Mouse (Mus musculus) C2C12 (cell line): Measurements from ENCODE around the gene Gm20683. TPM values are rescaled to one million over a fixed set of nuclear protein-coding genes. Genes with fewer than 3 reads are reported as not detected.
A peak's percentile ranks its signal among the peaks of the same experiment; 100 is the strongest.

Experiments used
- H3K27me3 ChIP-seq: one replicate; pipeline ENCODE4 v1.6.1; 2011; ENCODE audit not compliant: control insufficient read depth, insufficient read depth, insufficient read length
- H3K36me3 ChIP-seq: one replicate; pipeline ENCODE4 v1.6.1; 2011; ENCODE audit not compliant: control insufficient read depth, insufficient read depth
- H3K4me3 ChIP-seq: one replicate; pipeline ENCODE4 v1.5.1; 2011; ENCODE audit warnings: mild to moderate bottlenecking, control low read depth; ENCODE audit not compliant: poor library complexity, insufficient read depth, severe bottlenecking
- H3K79me2 ChIP-seq: one replicate; pipeline ENCODE4 v1.6.1; 2011; ENCODE audit not compliant: control insufficient read depth, insufficient read depth
- H3K79me3 ChIP-seq: one replicate; pipeline ENCODE4 v1.6.1; 2011; ENCODE audit warnings: low read depth, control low read depth
- H3ac ChIP-seq: one replicate; pipeline ENCODE3; 2011; ENCODE audit warnings: low read depth; ENCODE audit not compliant: control insufficient read depth, insufficient read length
- CEBPB ChIP-seq: IDR thresholded peaks from one replicate; pipeline ENCODE4 v1.6.1; 2011; ENCODE audit warnings: low read depth, mild to moderate bottlenecking, control low read depth, moderate library complexity
- CTCF ChIP-seq: IDR thresholded peaks from one replicate; pipeline ENCODE4 v1.5.1; 2011; ENCODE audit not compliant: control insufficient read depth, insufficient read depth, insufficient read length
- FOSL1 ChIP-seq: IDR thresholded peaks from one replicate; pipeline ENCODE4 v1.8.0; 2011; ENCODE audit warnings: mild to moderate bottlenecking, low read length; ENCODE audit not compliant: poor library complexity, insufficient read depth, severe bottlenecking
- MAX ChIP-seq: IDR thresholded peaks from one replicate; pipeline ENCODE4 v1.6.1; 2011; ENCODE audit warnings: mild to moderate bottlenecking, control low read depth
- MYOD1 ChIP-seq: IDR thresholded peaks from one replicate; pipeline ENCODE4 v1.6.1; 2011; ENCODE audit warnings: low read depth; ENCODE audit not compliant: control insufficient read depth, insufficient read length
- MYOG ChIP-seq: IDR thresholded peaks from one replicate; pipeline ENCODE4 v1.6.1; 2011; ENCODE audit not compliant: control insufficient read depth, insufficient read length; ENCODE audit errors: extremely low read depth
- USF1 ChIP-seq: IDR thresholded peaks from one replicate; pipeline ENCODE4 v1.6.1; 2011; ENCODE audit warnings: low read depth, mild to moderate bottlenecking, control low read depth, moderate library complexity
- polyA plus RNA-seq: library from polyadenylated mRNA; unstranded; fragments of >200 nt; fragmentation: generic; extraction: Trizol; gene quantifications from one replicate; pipeline ENCODE4 v1.2.1, GENCODE M21; 2012; ENCODE audit warnings: missing spikeins

The Gm20683 gene
- polyA plus RNA-seq, 1 experiment = 0.89 TPM

GRCm38 (mm10) chr17:25867836-25868600, 26.5 kb upstream of the Gm20683 start:
- Histone ChIP-seq H3K36me3 (no peaks in the 10 kb centered on the region), H3K27me3 (no peaks in the 10 kb centered on the region), H3K79me3 (no peaks in the 10 kb centered on the region), H3K79me2 (peaks cover 9% of the 10 kb centered on the region), H3ac (peak overlapping the region; percentile 75), H3K4me3 (peak overlapping the region; percentile 45)
- TF ChIP-seq CEBPB = no peak
- peak; percentile 33 for TF ChIP-seq MAX

- H3K79me3 ChIP-seq = no peaks in the 10 kb centered on the region
- peak overlapping the region; percentile 45 for H3K4me3 ChIP-seq
- no peaks in the 10 kb centered on the region for H3K27me3 ChIP-seq
- H3K79me2 ChIP-seq = peaks cover 9% of the 10 kb centered on the region
- H3ac ChIP-seq = peak overlapping the region; percentile 47
- no peaks in the 10 kb centered on the region for H3K36me3 ChIP-seq
- TF ChIP-seq FOSL1 = no peak
- no peak for TF ChIP-seq USF1
- TF ChIP-seq MYOD1 = no peak
- no peak for TF ChIP-seq MYOG
- no peak for TF ChIP-seq CEBPB
- no peak for TF ChIP-seq CTCF
- no peak for TF ChIP-seq MAX
These were observed 25.9 kb upstream of the Gm20683 start for GRCm38 (mm10) chr17:25867509-25867835.

GRCm38 (mm10) chr17:25866172-25866571, 24.6 kb upstream of the Gm20683 start:
- no peaks in the 10 kb centered on the region for H3K79me3 ChIP-seq
- TF ChIP-seq CTCF = no peak
- no peak for TF ChIP-seq CEBPB
- no peak for TF ChIP-seq USF1
- TF ChIP-seq MYOG = no peak
- H3K79me2 ChIP-seq = peaks cover 9% of the 10 kb centered on the region

GRCm38 (mm10) chr17:25865288-25865687, 23.7 kb upstream of the Gm20683 start:
- peaks cover 9% of the 10 kb centered on the region for H3K79me2 ChIP-seq
- no peak overlapping the region for H3K4me3 ChIP-seq
- no peak for TF ChIP-seq CEBPB
- TF ChIP-seq FOSL1 = no peak
- no peak for TF ChIP-seq MYOG
- no peak for TF ChIP-seq MAX
- no peak for TF ChIP-seq CTCF
- TF ChIP-seq MYOD1 = no peak
- H3K79me3 ChIP-seq = no peaks in the 10 kb centered on the region
- H3K36me3 ChIP-seq = no peaks in the 10 kb centered on the region
- no peaks in the 10 kb centered on the region for H3K27me3 ChIP-seq
- H3ac ChIP-seq = no peak overlapping the region

More at GRCm38 (mm10) chr17:25866172-25866571, 24.6 kb upstream of the Gm20683 start:
- H3K27me3 ChIP-seq = no peaks in the 10 kb centered on the region
- no peak overlapping the region for H3ac ChIP-seq
- H3K4me3 ChIP-seq = no peak overlapping the region
- no peaks in the 10 kb centered on the region for H3K36me3 ChIP-seq

GRCm38 (mm10) chr17:25864311-25864710, 22.7 kb upstream of the Gm20683 start:
- H3K27me3 ChIP-seq = no peaks in the 10 kb centered on the region
- no peak overlapping the region for H3K4me3 ChIP-seq
- no peaks in the 10 kb centered on the region for H3K36me3 ChIP-seq
- peaks cover 9% of the 10 kb centered on the region for H3K79me2 ChIP-seq
- no peak for TF ChIP-seq MAX
- TF ChIP-seq CEBPB = no peak
- no peak for TF ChIP-seq MYOD1
- TF ChIP-seq CTCF = no peak
- TF ChIP-seq FOSL1 = no peak
- TF ChIP-seq USF1 = no peak
- no peak for TF ChIP-seq MYOG
- no peak overlapping the region for H3ac ChIP-seq
- H3K79me3 ChIP-seq = no peaks in the 10 kb centered on the region

GRCm38 (mm10) chr17:25863681-25864080, 22.1 kb upstream of the Gm20683 start:
- peaks cover 9% of the 10 kb centered on the region for H3K79me2 ChIP-seq
- no peak for TF ChIP-seq USF1
- no peak for TF ChIP-seq MAX
- no peak for TF ChIP-seq CEBPB
- no peak for TF ChIP-seq FOSL1
- no peak for TF ChIP-seq CTCF
- TF ChIP-seq MYOD1 = no peak
- no peak for TF ChIP-seq MYOG
- no peak overlapping the region for H3ac ChIP-seq
- H3K4me3 ChIP-seq = no peak overlapping the region
- H3K79me3 ChIP-seq = no peaks in the 10 kb centered on the region
- H3K36me3 ChIP-seq = no peaks in the 10 kb centered on the region
- H3K27me3 ChIP-seq = no peaks in the 10 kb centered on the region
